Mouse (Mus musculus): ENCODE results near the gene Tbcd. TPM values are rescaled to one million over a fixed set of nuclear protein-coding genes. Genes with fewer than 3 reads are reported as not detected.

Gene Tbcd
- polyA plus RNA-seq, 1 experiment from 2014 or later: 33.2 TPM

DNA sequence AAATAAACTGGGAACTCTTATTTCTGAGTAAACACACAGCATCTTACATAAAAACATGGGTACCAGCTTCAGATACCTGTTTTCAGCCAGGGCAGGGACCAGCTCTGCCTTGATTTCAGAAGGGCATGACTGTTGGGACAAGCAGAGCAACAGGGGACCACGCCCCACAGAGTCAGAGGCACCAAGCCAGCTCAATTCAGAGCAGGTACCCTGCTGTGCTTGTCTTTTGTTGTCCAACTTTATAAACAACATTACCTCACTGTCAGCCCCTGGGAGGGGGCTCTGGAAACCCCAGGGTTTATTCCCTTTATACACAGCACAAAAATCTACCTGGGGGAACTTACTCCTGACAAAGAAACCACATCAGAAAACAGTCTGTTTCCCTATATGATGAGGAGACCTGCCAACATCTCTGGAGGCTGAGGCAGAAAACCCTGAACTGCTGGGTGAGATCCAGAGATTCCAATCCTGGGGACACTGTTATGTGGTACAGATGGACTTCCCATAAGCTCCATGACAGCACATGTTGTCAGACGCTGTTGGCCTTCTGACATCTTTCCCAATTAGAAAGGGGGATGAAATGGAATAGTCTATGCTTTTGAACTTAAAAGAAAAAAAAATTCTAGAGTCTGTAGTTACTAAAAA, 189.9 kb downstream of the Tbcd start:
- Histone ChIP-seq H3K4me3 (ENCODE audit: low read depth, low read length) (no peak overlapping the region), H3K9ac (replicated peaks; ENCODE audit: low read depth, low read length) (no peak overlapping the region), H3K27me3 (ENCODE audit: control insufficient read depth, insufficient read depth, low read length) (no peaks in the 10 kb centered on the region), H3K36me3 (ENCODE audit: control insufficient read depth, insufficient read depth, low read length) (peaks cover 12% of the 10 kb centered on the region; the same call in 1 of the 2 replicates), H3K4me1 (ENCODE audit: control insufficient read depth, insufficient read depth, low read length) (no peaks in the 10 kb centered on the region), H3K27ac (ENCODE audit: low read length) (no peak overlapping the region), H3K4me2 (replicated peaks; ENCODE audit: low read depth, low read length) (no peak overlapping the region), H3K9me3 (ENCODE audit: control insufficient read depth, low read depth, low read length) (no peaks in the 10 kb centered on the region)
- 88% methylated on average over 2 of the region's 2 CpGs for WGBS
- ATAC-seq (ENCODE audit: insufficient number of reproducible peaks, insufficient read depth, low FRiP score, low read depth): no peak

DNA sequence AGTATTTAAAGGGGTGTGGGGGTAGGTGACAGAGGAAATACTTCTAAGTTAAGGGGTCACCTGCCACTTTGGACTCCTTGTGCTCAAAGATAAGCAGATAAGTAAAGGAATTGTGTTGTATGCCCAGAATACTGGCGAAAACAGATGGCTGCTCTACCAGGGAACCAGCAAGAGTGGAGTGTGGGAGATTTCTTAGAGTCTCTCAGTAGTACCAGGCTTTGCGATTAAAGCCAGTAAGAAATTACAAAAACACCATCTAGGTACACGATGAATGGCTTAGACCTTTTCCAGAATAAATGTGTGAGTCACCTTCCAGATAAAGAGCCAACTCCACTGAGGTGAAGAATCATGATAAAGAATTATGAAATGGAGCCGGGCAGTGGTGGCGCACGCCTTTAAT, 193.6 kb downstream of the Tbcd start:
- Histone ChIP-seq H3K9me3 (ENCODE audit: control insufficient read depth, low read depth, low read length) (no peaks in the 10 kb centered on the region), H3K36me3 (ENCODE audit: control insufficient read depth, insufficient read depth, low read length) (peaks cover under 1% of the 10 kb centered on the region; the same call in 1 of the 2 replicates), H3K4me2 (replicated peaks; ENCODE audit: low read depth, low read length) (no peak overlapping the region), H3K27ac (ENCODE audit: low read length) (no peak overlapping the region), H3K4me1 (ENCODE audit: control insufficient read depth, insufficient read depth, low read length) (no peaks in the 10 kb centered on the region), H3K9ac (replicated peaks; ENCODE audit: low read depth, low read length) (no peak overlapping the region), H3K4me3 (ENCODE audit: low read depth, low read length) (no peak overlapping the region), H3K27me3 (ENCODE audit: control insufficient read depth, insufficient read depth, low read length) (no peaks in the 10 kb centered on the region)
- ATAC-seq (ENCODE audit: insufficient number of reproducible peaks, insufficient read depth, low FRiP score, low read depth): no peak
- WGBS: 88% methylated on average over 6 of the region's 6 CpGs

DNA sequence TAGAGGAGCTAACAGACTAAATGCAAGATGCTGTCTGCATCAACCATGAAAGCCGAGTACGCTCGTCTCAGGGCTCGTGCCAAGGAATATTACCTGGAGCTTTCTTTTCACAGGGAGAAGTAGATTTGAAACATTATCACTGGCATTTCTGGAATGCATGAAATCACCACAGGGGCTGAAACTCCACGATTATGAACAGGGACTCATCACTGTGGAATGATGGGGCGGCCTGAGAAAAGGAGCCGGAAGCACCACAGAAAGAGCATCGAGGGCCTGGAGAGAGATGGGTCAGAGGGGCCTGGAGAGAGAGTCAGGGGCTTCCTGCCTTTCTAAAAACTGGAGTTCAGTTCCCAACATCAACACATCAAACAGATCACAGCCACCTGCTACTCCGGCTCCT, 195.6 kb downstream of the Tbcd start:
- Histone ChIP-seq H3K36me3 (ENCODE audit: control insufficient read depth, insufficient read depth, low read length) (no peaks in the 10 kb centered on the region), H3K9ac (replicated peaks; ENCODE audit: low read depth, low read length) (no peak overlapping the region), H3K4me3 (ENCODE audit: low read depth, low read length) (no peak overlapping the region), H3K27ac (ENCODE audit: low read length) (no peak overlapping the region), H3K4me1 (ENCODE audit: control insufficient read depth, insufficient read depth, low read length) (no peaks in the 10 kb centered on the region), H3K9me3 (ENCODE audit: control insufficient read depth, low read depth, low read length) (no peaks in the 10 kb centered on the region), H3K27me3 (ENCODE audit: control insufficient read depth, insufficient read depth, low read length) (no peaks in the 10 kb centered on the region), H3K4me2 (replicated peaks; ENCODE audit: low read depth, low read length) (no peak overlapping the region)
- WGBS: 57% methylated on average over 9 of the region's 9 CpGs
- ATAC-seq (ENCODE audit: insufficient number of reproducible peaks, insufficient read depth, low FRiP score, low read depth): no peak

DNA sequence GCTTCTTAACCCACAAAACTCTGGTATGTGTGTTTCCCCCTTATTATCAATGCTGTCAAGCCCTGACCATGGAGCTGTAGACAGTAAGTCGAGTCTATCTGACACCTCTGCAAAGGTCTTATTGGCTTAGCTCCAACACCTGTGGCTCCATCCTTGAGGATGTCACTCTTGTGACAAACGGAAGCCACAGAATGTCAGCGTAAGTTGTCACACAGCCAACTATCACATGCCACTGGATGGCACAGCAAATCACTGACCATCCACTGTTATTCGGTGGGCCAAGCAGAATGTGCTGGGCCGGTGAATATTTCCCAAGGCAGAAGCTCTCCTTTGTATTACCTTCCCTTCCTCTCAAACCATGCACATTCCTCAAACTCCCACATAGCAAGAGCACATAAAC, 196.4 kb downstream of the Tbcd start:
- Histone ChIP-seq H3K4me1 (ENCODE audit: control insufficient read depth, insufficient read depth, low read length) (no peaks in the 10 kb centered on the region; the same call in 1 of the 2 replicates), H3K36me3 (ENCODE audit: control insufficient read depth, insufficient read depth, low read length) (no peaks in the 10 kb centered on the region), H3K9me3 (ENCODE audit: control insufficient read depth, low read depth, low read length) (no peaks in the 10 kb centered on the region), H3K27ac (ENCODE audit: low read length) (no peak overlapping the region), H3K4me3 (ENCODE audit: low read depth, low read length) (no peak overlapping the region), H3K4me2 (replicated peaks; ENCODE audit: low read depth, low read length) (no peak overlapping the region), H3K9ac (replicated peaks; ENCODE audit: low read depth, low read length) (no peak overlapping the region), H3K27me3 (ENCODE audit: control insufficient read depth, insufficient read depth, low read length) (no peaks in the 10 kb centered on the region)
- WGBS: 91% methylated on average over 5 of the region's 5 CpGs
- no peak for ATAC-seq (ENCODE audit: insufficient number of reproducible peaks, insufficient read depth, low FRiP score, low read depth)

DNA sequence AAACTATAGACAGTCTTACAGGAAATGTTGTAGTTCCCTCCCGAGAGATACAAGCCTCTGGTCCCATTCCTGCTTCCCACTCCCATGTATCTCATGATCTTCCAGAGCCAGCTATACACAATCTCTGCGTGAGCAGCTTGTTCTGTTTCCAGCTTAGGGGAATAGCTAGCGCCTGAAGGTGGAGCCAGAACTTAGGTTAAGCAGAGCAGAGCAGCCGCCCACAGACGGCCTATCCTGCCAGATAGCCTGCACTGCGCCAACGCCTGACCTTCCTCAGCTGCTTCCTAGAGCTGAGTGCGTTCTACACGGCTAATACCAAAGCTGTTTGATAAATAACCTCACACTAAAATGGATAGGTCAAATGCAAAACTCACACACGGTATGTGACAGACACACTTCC, 198.2 kb downstream of the Tbcd start:
- H3K4me3 ChIP-seq (ENCODE audit: low read depth, low read length): no peak overlapping the region
- 46% methylated on average over 10 of the region's 10 CpGs for WGBS
- no peaks in the 10 kb centered on the region for H3K36me3 ChIP-seq (ENCODE audit: control insufficient read depth, insufficient read depth, low read length)
- H3K4me1 ChIP-seq (ENCODE audit: control insufficient read depth, insufficient read depth, low read length): peaks cover 5% of the 10 kb centered on the region; the same call in 1 of the 2 replicates
- no peaks in the 10 kb centered on the region for H3K9me3 ChIP-seq (ENCODE audit: control insufficient read depth, low read depth, low read length)
- H3K9ac ChIP-seq (replicated peaks; ENCODE audit: low read depth, low read length): no peak overlapping the region
- no peak overlapping the region for H3K27ac ChIP-seq (ENCODE audit: low read length)
- H3K4me2 ChIP-seq (replicated peaks; ENCODE audit: low read depth, low read length): no peak overlapping the region
- ATAC-seq (ENCODE audit: insufficient number of reproducible peaks, insufficient read depth, low FRiP score, low read depth): peak; percentile 67; the same call in 1 of the 2 replicates
- H3K27me3 ChIP-seq (ENCODE audit: control insufficient read depth, insufficient read depth, low read length): no peaks in the 10 kb centered on the region

DNA sequence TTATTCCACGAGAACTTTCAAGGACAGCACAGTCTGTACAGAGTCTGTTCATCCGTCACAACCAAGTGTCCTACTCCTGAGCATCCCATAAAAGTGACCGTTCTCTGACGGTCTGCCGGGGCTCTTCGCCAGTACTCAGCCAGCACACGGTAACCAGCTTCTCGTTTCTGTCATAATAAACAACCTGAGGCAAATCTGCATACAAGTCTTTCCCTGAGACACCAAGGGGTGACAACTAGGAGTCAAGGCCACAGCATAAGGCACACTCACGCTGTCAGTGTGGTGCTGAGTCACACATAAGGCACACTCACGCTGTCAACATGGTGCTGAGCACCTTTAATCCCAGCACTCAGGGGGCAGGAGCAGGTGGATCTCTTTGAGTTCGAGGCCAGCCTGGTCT, 198.9 kb downstream of the Tbcd start:
- H3K9ac ChIP-seq (replicated peaks; ENCODE audit: low read depth, low read length): no peak overlapping the region
- no peak overlapping the region for H3K4me3 ChIP-seq (ENCODE audit: low read depth, low read length)
- no peaks in the 10 kb centered on the region for H3K36me3 ChIP-seq (ENCODE audit: control insufficient read depth, insufficient read depth, low read length)
- 91% methylated on average over 11 of the region's 11 CpGs for WGBS
- no peak for ATAC-seq (ENCODE audit: insufficient number of reproducible peaks, insufficient read depth, low FRiP score, low read depth)
- no peaks in the 10 kb centered on the region for H3K9me3 ChIP-seq (ENCODE audit: control insufficient read depth, low read depth, low read length)
- H3K4me1 ChIP-seq (ENCODE audit: control insufficient read depth, insufficient read depth, low read length): peaks cover 5% of the 10 kb centered on the region; the same call in 1 of the 2 replicates
- no peak overlapping the region for H3K4me2 ChIP-seq (replicated peaks; ENCODE audit: low read depth, low read length)
- H3K27ac ChIP-seq (ENCODE audit: low read length): no peak overlapping the region; the same call in 1 of the 2 replicates
- no peaks in the 10 kb centered on the region for H3K27me3 ChIP-seq (ENCODE audit: control insufficient read depth, insufficient read depth, low read length)

DNA sequence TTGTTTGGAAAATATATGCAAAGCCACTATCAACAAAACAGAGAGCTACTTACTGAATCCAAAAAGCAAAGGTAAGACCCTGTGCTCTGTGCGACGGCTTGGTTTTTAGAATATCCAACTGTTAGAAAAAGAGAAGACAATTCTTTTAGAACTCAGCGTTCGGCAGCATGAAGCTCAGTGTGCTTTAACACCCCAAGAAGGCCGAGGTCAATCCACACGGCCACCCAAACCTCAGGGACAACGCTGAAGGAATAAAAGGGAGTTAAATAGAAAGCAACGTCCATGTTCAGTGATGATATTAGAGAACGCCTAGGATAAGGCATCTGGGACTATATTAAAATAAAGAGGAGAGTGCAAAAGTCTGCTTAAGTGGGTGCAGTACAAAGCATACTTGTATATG, 199.8 kb downstream of the Tbcd start:
- H3K27me3 ChIP-seq (ENCODE audit: control insufficient read depth, insufficient read depth, low read length): no peaks in the 10 kb centered on the region
- H3K27ac ChIP-seq (ENCODE audit: low read length): no peak overlapping the region
- no peak overlapping the region for H3K4me3 ChIP-seq (ENCODE audit: low read depth, low read length)
- H3K36me3 ChIP-seq (ENCODE audit: control insufficient read depth, insufficient read depth, low read length): no peaks in the 10 kb centered on the region
- peaks cover 5% of the 10 kb centered on the region; the same call in 1 of the 2 replicates for H3K4me1 ChIP-seq (ENCODE audit: control insufficient read depth, insufficient read depth, low read length)
- H3K9ac ChIP-seq (replicated peaks; ENCODE audit: low read depth, low read length): no peak overlapping the region
- H3K9me3 ChIP-seq (ENCODE audit: control insufficient read depth, low read depth, low read length): no peaks in the 10 kb centered on the region
- 96% methylated on average over 9 of the region's 9 CpGs for WGBS
- no peak for ATAC-seq (ENCODE audit: insufficient number of reproducible peaks, insufficient read depth, low FRiP score, low read depth)
- no peak overlapping the region for H3K4me2 ChIP-seq (replicated peaks; ENCODE audit: low read depth, low read length)

DNA sequence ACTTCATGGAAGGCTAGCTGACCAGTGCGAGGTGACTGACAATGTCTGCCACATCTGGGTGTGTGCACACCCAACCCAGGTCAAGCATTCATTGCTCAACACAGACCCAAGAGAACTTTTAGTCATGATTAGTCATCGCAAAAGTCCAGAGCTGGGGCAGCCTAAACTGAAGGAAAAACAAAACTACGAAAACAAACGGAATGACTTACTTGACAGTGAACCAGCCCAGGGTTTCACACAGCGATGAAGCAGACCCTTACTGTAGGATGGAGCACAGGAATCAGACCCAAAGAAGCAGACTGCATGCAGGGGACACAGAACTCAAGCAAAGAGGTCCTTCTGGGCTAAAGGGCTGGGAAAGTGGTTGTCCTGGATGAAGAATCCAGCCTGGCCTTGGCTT, 200.2 kb downstream of the Tbcd start:
- no peak for ATAC-seq (ENCODE audit: insufficient number of reproducible peaks, insufficient read depth, low FRiP score, low read depth)
- Histone ChIP-seq H3K4me1 (ENCODE audit: control insufficient read depth, insufficient read depth, low read length) (peaks cover 5% of the 10 kb centered on the region; the same call in 1 of the 2 replicates), H3K4me2 (replicated peaks; ENCODE audit: low read depth, low read length) (no peak overlapping the region), H3K36me3 (ENCODE audit: control insufficient read depth, insufficient read depth, low read length) (no peaks in the 10 kb centered on the region), H3K4me3 (ENCODE audit: low read depth, low read length) (no peak overlapping the region), H3K9me3 (ENCODE audit: control insufficient read depth, low read depth, low read length) (no peaks in the 10 kb centered on the region), H3K27ac (ENCODE audit: low read length) (no peak overlapping the region), H3K27me3 (ENCODE audit: control insufficient read depth, insufficient read depth, low read length) (no peaks in the 10 kb centered on the region), H3K9ac (replicated peaks; ENCODE audit: low read depth, low read length) (no peak overlapping the region)
- WGBS: 88% methylated on average over 5 of the region's 5 CpGs

Data from stomach, embryonic 14.5 days (tissue).